Mouse (Mus musculus) heart, adult 2 months (tissue): ENCODE measurements around the gene Selenon. TPM values are rescaled to one million over a fixed set of nuclear protein-coding genes. Genes with fewer than 3 reads are reported as not detected.

Experiments
- DNase-seq, 2 experiments: peaks; one replicate each; pipeline ENCODE4 v3.0.0; 2021
- H3K27ac ChIP-seq: fragments of 200-600 bp; 2 replicates; pipeline ENCODE4 v1.8.1; 2022
- H3K27me3 ChIP-seq: fragments of 200-500 bp; 2 replicates; pipeline ENCODE4 v1.6.1; 2012; ENCODE audit warnings: mild to moderate bottlenecking, low read length, inconsistent platforms, mixed read lengths; ENCODE audit not compliant: control insufficient read depth, insufficient read depth
- H3K36me3 ChIP-seq: fragments of 200-500 bp; 2 replicates; pipeline ENCODE4 v1.6.1; 2012; ENCODE audit warnings: low read length, inconsistent platforms; ENCODE audit not compliant: control insufficient read depth, insufficient read depth
- H3K4me1 ChIP-seq: fragments of 200-500 bp; 2 replicates; pipeline ENCODE4 v1.6.1; 2011; ENCODE audit warnings: low read length; ENCODE audit not compliant: control insufficient read depth, insufficient read depth
- H3K4me3 ChIP-seq: fragments of 200-600 bp; 2 replicates; pipeline ENCODE4 v1.8.1; 2022
- H3K79me2 ChIP-seq: fragments of 200-500 bp; replicated peaks from 2 replicates; pipeline ENCODE4 v1.6.1; 2012; ENCODE audit warnings: mild to moderate bottlenecking, inconsistent platforms, low read length, moderate library complexity, mixed read lengths; ENCODE audit not compliant: control insufficient read depth, insufficient read depth
- H3K9ac ChIP-seq: fragments of 200-500 bp; 2 replicates; pipeline ENCODE4 v1.6.1; 2012; ENCODE audit warnings: low read depth, mild to moderate bottlenecking, control low read depth, inconsistent platforms, low read length, mixed read lengths
- CTCF ChIP-seq: fragments of 200-600 bp; IDR thresholded peaks from 2 replicates; pipeline ENCODE4 v1.8.1; 2022; ENCODE audit warnings: antibody characterized with exemption, mild to moderate bottlenecking, moderate library complexity
- EP300 ChIP-seq: fragments of 200-500 bp; IDR thresholded peaks from 2 replicates; pipeline ENCODE4 v1.6.1; 2011; ENCODE audit warnings: low read depth, low read length, control low read depth; ENCODE audit not compliant: insufficient read depth
- POLR2A ChIP-seq: fragments of 200-500 bp; IDR thresholded peaks from 2 replicates; pipeline ENCODE4 v1.6.1; 2011; ENCODE audit warnings: mild to moderate bottlenecking, low read depth, low read length, control low read depth; ENCODE audit not compliant: insufficient read depth
- WGBS: fragments of 180-500 bp; shearing (Covaris S2); methylation state at CpG from one replicate; pipeline ENCODE4 v1.1.7; 2018; 5-methylcytosine and 5-hydroxymethylcytosine counted together
- intact Hi-C: fragments of 180-260 bp; cut with DNase I; formaldehyde crosslinking; loops from one replicate; pipeline ENCODE4 v1.15.1; 2025
- polyA plus RNA-seq: library from polyadenylated mRNA; depleted of rRNA; stranded (reverse); fragments of >200 nt; gene quantifications from 2 replicates; pipeline ENCODE4 v1.2.3, GENCODE M21; 2012
- total RNA-seq, 2 experiments: library from RNA; stranded (reverse); gene quantifications; 2 replicates each; pipeline ENCODE4 v1.2.3; 2021

The Selenon gene
- total and polyA plus RNA-seq, 3 experiments = 18.6 to 22.5 (median 19.9) TPM

DNA sequence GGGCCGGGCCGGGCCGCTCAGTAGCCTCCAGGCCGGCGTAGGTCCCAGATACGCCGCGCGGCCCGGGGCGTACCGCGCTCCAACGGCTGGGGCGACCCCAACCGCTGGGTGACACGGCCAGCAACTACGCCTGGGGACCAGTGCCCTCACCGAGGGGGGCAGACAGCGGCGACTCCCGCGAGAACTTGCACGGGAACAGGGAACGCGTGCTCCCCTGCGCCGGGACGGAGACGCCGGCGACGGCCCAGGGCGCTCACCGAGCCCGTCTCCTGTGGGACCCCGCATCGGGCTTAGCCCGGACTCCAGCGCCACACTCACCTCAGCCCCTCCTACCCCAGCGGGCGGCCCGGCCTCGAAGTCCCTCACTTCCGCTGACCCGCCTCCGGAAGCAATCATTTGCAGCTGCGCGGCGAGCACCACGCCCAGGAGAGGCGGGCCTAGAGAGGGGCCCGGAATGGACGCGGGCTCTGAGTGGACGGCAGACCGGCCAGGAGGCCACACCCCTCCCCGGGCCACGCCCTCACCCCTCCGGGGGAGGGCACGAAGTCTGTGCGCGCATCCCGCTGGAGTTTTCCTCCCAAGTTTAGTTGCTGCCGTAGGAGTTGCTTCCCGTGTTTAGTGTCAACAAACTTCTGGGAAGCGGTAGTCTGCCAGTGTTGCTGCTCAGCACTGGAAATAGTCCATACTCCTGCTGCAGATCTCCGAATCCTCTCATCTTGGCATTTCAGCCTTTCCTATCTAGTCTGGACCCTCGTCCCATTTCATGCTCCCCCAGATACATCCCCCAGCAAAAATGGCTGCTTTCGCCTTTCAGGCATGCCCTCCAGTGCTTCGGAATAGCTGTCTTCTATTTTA, 16.8 kb downstream of the Selenon start, which contains the start of gene Mtfr1l:
TSS of gene Mtfr1l (minus strand) at position 456 of the 855 bp plus-strand sequence.
- TF ChIP-seq EP300 (no peak), POLR2A (peak; percentile 92), CTCF (0 out of 2 replicates have a peak, but pooled peaks have one; percentile 1)
- intact Hi-C loops = no loop called here
- no peaks in the 10 kb centered on the region for H3K36me3 ChIP-seq

DNA sequence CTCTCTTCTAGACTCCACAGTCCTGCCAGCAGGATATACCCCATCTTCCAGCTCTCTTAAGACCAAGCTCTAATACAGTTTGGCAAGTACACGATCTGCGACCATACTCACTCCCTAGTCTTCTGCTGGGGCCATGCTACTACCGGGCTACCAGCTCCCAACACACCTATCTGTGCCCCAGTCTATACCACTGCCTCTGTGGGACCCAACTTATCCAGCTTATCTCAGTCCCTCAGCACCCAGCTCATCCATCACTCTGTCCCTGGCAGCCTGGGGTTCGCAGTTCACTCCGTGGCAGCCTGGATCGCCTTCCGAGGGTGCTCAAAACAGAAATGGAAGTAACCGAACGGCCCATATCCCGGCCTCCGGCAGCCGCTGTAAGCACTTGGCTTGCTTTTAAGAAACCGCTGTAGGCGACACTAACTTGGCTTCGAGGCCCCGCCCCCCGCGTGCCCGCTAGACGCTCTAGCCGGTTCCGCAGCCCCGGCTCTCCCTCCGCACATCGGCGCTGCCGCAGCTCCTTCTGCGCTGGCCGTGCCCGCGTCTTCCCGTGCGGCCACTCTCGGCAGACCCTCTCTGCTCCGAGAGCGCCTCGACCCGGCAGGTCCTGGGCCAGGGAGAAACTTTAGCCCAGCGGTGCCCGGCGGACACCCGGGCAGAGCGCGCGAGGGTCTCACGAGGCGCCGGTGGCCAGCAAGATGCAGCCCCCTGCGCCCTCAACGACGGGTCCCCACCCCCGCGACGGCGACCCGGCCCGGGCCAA, 17.7 kb downstream of the Selenon start:
- TF ChIP-seq CTCF (no peak), EP300 (no peak), POLR2A (no peak)
- Histone ChIP-seq H3K79me2 (no peaks in the 10 kb centered on the region; the same call in 1 of the 2 replicates), H3K36me3 (no peaks in the 10 kb centered on the region), H3K27ac (peak overlapping the region; percentile 92), H3K9ac (peak overlapping the region; percentile 93), H3K4me1 (peaks cover 3% of the 10 kb centered on the region), H3K4me3 (peak overlapping the region; percentile 80), H3K27me3 (no peaks in the 10 kb centered on the region)
- intact Hi-C loops = no loop called here
- peak; percentile 80 to 85 for DNase-seq
- WGBS = 2% methylated on average over 57 of the region's 57 CpGs

More for the DNA sequence above, 16.8 kb downstream of the Selenon start, which contains the start of gene Mtfr1l:
- peak within 1 kb of the TSS; percentile 93 for H3K9ac ChIP-seq
- H3K4me3 ChIP-seq = peak within 1 kb of the TSS; percentile 80
- under 1% methylated on average over 71 of the region's 71 CpGs for WGBS
- H3K79me2 ChIP-seq = no peaks in the 10 kb centered on the region; the same call in 1 of the 2 replicates
- peak; percentile 99 to 100 for DNase-seq
- peaks cover 3% of the 10 kb centered on the region for H3K4me1 ChIP-seq
- no peaks in the 10 kb centered on the region for H3K27me3 ChIP-seq
- H3K27ac ChIP-seq = peak within 1 kb of the TSS; percentile 92

GRCm38 (mm10) chr4:134533421-134533820, 18.5 kb downstream of the Selenon start:
- TF ChIP-seq EP300 (no peak), CTCF (no peak), POLR2A (no peak)
- WGBS = 76% methylated on average over 4 of the region's 4 CpGs
- peak overlapping the region; percentile 28; the same call in 1 of the 2 replicates for H3K9ac ChIP-seq
- H3K4me3 ChIP-seq = no peak overlapping the region; the same call in 1 of the 2 replicates
- H3K27me3 ChIP-seq = no peaks in the 10 kb centered on the region
- no peaks in the 10 kb centered on the region; the same call in 1 of the 2 replicates for H3K79me2 ChIP-seq
- intact Hi-C loops = no loop called here
- DNase-seq = no peak
- H3K36me3 ChIP-seq = 0 out of 2 replicates have a peak, but pooled peaks cover 2% of the 10 kb centered on the region
- no peak overlapping the region; the same call in 1 of the 2 replicates for H3K27ac ChIP-seq
- peaks cover 3% of the 10 kb centered on the region for H3K4me1 ChIP-seq

DNA sequence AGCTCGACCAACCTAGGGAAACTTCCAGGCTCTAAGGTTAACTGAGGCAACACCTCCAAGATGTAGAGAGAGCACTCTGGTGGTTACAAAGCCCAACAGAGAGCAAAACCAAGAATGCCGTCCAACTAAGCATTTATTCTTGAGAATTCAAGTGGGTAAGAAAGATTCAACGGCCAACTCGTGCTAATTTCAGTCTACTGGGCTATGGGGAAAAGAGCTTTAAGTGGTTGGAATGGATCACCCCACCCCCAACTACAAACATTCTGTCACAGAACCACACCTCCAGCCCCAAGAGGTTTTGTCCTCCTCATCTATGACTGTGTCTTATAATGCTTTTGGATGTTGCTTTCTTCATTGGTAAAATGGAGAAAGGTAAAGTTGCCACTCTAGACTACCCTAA, 19.0 kb downstream of the Selenon start:
- TF ChIP-seq EP300 = no peak
- TF ChIP-seq CTCF = no peak
- no peak for TF ChIP-seq POLR2A
- Histone ChIP-seq H3K4me3 (no peak overlapping the region), H3K36me3 (0 out of 2 replicates have a peak, but pooled peaks cover 2% of the 10 kb centered on the region), H3K4me1 (peaks cover 3% of the 10 kb centered on the region), H3K27me3 (no peaks in the 10 kb centered on the region), H3K9ac (no peak overlapping the region), H3K27ac (no peak overlapping the region), H3K79me2 (no peaks in the 10 kb centered on the region; the same call in 1 of the 2 replicates)
- 57% methylated on average over 4 of the region's 4 CpGs for WGBS
- DNase-seq = no peak
- intact Hi-C loops = no loop called here

GRCm38 (mm10) chr4:134526220-134526619, 25.7 kb downstream of the Selenon start:
- no peak for DNase-seq

More at GRCm38 (mm10) chr4:134526220-134526619, 25.7 kb downstream of the Selenon start:
- Histone ChIP-seq H3K4me1 (no peaks in the 10 kb centered on the region), H3K9ac (no peak overlapping the region), H3K27ac (no peak overlapping the region), H3K79me2 (no peaks in the 10 kb centered on the region), H3K36me3 (peaks cover 3% of the 10 kb centered on the region), H3K4me3 (no peak overlapping the region), H3K27me3 (no peaks in the 10 kb centered on the region)
- WGBS = 72% methylated on average over 5 of the region's 5 CpGs
- intact Hi-C loops = no loop called here
- TF ChIP-seq EP300 (no peak), POLR2A (no peak), CTCF (no peak)
